Mouse (Mus musculus) lung, adult 18-20 months (tissue): Measurements from ENCODE around the gene Aqr.

Experiments
- DNase-seq, 2 experiments: peaks; one replicate each; pipeline ENCODE4 v3.0.0; 2022; ENCODE audit warnings: mixed read lengths in 2 of 2

The Aqr gene

DNA sequence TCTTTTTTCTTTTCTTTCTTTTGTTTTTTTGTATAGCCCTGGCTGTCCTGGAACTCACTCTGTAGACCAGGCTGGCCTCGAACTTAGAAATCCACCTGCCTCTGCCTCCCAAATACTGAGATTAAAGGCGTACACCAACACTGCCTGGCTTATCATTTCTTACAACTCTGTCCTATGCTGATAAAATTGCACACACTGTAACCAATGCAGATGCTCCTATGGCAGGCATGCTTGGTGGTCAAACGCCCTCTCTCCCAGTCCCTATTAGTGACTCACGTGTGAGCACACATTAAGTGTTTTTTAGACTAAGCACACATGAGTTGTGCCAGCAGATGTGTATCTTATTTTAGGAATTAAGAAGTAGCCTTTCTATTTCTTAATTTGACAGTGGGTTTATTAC, 53.5 kb downstream of the Aqr start:
- DNase-seq: no peak

DNA sequence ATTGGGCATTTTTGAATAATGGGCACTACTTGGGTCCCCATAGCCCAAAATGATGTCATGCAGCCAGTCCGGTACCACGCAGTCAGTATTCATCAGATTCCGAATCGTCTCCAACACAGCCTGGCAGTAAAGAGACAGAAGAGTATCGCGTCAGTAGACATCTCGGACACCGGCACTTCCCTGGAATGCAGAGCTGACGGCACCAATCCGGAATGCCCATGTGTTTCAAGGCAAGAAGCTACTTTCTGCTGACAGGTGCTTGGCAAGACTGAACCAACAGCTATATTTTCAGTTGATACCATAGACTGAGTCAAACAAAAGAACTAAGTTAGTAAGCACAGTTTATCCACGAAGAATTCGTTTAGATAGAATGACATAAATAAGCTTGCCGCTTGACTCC, 56.2 kb downstream of the Aqr start:
- DNase-seq: no peak

- DNase-seq: no peak
Measured at GRCm38 (mm10) chr2:114123304-114123703, 63.5 kb downstream of the Aqr start.

GRCm38 (mm10) chr2:114119451-114119850, 67.4 kb downstream of the Aqr start:
- DNase-seq: no peak

- no peak for DNase-seq
Measured at GRCm38 (mm10) chr2:114117665-114118064, 69.2 kb downstream of the Aqr start.

GRCm38 (mm10) chr2:114117235-114117634, 69.6 kb downstream of the Aqr start:
- DNase-seq: no peak

GRCm38 (mm10) chr2:114115563-114115962, 71.3 kb downstream of the Aqr start:
- no peak for DNase-seq

DNA sequence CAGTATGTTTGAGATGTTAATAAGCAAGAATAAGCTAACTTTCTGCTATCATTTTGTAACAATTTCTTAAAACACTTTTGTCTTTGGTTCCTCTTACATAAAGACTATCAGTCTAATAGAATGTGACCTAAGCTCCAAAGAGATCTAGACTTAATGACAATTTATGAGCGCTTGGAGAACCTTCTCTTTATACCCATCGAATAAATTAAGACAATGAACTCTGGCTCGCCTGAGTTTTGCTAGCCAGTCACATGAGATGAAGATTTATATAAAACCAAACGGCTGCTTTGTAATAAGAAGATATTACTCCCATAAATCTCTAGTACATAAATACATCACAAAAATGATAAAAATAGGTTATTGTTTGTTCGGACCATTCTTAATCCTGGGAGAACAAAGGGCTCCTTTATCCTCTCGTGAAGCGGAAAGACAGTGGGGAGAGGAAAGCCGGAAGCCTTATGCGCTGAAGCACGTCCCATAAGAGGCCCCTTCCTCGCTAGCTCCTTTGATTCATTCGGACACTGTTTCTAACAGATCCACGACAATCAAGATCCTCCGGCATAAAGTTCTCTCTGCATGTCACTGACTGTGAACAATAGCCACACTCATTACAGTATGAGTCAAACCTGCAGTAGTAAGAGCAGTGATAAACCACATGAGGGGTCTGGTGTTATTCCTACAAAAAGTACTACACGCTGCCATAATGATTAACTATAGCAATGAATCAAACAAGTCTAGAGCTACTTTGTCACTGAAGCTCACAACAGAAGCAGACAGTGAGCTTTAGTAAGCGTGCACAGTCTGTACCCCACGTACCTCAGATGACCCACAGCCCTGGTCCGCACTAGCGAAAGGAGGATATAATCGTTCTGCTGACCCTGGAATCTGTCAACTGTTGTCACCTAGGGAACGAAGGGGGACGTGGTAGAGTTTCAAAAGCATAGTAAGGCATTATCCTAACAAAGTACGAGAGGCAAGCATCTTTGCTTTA, 79.2 kb downstream of the Aqr start:
- DNase-seq: no peak

DNA sequence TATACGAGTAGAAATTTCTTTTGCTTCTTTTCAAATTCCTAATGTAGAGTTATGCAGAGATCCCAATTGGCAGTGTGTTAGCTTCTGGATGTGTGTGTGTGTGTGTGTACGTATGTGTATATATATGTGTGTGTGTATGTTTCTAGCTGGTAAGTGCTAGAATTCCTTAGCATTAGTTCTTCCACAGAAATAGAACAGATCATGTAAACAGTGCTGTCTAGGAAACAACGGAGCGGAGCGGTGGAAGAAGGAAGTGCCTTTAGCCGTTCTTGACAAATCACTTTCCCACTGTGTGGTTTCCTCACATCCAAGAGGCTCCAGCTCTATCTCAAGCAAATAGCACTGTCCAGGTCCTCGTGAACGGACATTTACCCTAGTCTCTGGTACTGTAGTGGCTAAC, 80.4 kb downstream of the Aqr start:
- DNase-seq: no peak

DNA sequence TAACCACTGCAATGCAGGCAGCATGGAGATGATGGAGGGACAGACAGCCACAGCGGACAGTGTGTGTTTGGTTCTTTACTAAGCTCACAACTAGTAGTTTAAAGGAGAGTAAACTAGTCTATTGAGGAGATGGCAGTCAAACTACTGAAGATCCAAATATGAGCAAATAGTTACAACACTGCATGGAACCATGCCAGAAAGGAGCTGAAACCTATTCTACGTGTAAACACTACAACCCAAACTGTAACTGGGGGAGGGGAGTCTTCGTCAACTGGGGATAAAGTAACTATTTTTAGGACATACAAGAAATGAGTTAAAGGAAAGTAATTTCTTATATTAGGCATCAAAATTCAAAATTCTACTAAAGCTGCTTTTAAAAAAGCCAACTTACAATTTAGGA, 84.4 kb downstream of the Aqr start:
- DNase-seq: no peak

- no peak for DNase-seq
Measured at GRCm38 (mm10) chr2:114100834-114101233, 86.0 kb downstream of the Aqr start.

- DNase-seq: no peak
Measured at GRCm38 (mm10) chr2:114099816-114100215, 87.0 kb downstream of the Aqr start.

DNA sequence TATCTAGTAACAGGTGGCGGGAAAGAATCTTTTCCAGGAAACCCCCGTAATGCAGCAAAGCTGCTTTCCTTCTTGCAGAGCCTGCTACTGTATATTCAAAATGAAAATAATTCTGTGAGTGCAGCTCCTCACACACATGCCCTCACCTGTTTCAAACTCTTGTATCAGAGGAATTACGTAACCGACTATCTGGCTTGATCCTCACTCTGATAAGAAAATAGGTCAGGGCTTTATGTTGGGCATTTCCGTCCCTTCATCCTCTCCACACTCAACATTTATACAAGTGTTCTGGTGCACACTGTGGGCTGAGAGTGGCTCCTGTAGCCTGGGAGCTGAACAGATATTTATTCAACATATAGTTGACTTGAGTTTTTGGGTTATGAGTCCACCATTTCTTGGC, 87.7 kb downstream of the Aqr start:
- no peak for DNase-seq

- no peak for DNase-seq
Measured at GRCm38 (mm10) chr2:114097627-114098026, 89.2 kb downstream of the Aqr start.

DNA sequence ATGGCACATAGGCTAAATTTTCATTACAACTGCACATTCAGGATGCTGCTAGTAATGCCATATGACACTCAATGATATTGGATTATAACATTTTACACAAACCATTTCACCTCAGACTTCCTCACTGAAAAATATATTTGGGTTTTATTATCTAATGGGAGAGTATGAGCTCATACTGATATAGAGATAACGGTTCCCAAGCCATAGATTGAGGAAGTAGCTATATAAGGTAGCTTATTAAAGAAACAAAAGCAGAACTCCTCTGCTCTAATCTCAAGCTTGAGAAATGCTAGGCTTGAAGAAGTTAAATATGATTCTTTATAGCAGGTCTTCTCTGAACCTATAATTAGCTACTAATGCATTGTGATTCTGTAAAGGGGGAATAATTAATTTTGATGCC, 90.3 kb downstream of the Aqr start:
- DNase-seq: no peak

DNA sequence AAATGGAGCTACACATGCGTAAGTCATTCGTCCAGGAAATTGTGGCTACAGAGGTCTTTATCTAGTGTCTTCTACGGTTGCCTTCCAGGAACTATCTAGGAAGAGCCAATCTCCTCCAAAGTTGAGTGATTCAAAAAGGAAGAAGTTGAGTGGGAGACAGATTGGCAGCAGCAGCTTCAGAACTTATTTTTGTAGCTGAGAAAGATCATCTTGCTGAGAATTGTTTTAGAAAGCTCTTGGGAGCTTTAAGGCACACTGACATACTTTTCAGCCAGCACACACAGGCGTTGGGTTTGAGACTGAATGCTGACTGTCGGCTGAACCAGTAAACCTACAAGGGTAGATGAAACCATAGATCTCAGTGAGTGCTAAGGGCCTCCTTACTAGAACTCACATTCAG, 91.5 kb downstream of the Aqr start:
- DNase-seq: no peak

- DNase-seq: no peak
Measured at GRCm38 (mm10) chr2:114094696-114095095, 92.1 kb downstream of the Aqr start.

DNA sequence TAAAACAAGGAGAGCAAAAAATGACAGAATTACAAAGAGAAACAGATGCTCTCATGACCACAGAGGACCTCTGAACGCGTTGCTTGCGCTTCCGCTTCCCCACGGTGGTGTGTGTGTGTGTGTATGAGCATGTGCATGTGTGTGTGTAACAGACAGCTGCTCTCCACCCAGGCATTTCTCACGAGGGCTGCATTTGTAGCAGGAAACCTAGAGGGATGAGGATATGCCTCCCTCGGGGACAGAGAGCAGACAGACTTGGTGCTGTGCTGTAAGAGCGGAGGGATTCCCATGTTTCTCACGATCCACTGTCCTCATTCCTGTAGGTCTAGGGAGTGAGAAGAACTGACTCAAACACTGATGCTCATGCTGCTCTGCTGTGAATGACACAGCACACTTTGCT, 93.2 kb downstream of the Aqr start:
- DNase-seq: no peak

- DNase-seq: no peak
Measured at GRCm38 (mm10) chr2:114089862-114090261, 97.0 kb downstream of the Aqr start.

DNA sequence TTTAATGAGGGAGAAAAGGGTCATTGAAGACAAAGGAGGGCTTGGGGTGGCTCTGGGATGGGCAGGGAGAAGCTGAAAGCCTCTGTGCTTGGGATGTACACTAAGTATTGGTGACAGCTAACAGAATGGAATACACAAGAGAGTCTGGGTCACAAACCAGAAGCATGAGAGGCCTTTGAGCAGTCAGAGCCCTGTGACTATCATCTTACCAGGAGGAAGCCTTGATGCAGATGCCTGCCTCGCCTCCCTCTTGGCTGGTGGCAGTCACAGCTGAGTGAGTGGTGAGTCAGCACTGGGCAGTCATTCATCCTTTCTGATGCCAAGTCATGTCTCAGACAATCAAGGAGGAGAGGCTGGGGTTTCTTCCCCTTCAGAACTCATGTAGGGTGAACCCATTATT, 99.6 kb downstream of the Aqr start:
- DNase-seq: no peak

GRCm38 (mm10) chr2:114071876-114072275, 114.9 kb downstream of the Aqr start:
- no peak for DNase-seq

GRCm38 (mm10) chr2:114066226-114066625, 120.6 kb downstream of the Aqr start:
- DNase-seq: no peak

DNA sequence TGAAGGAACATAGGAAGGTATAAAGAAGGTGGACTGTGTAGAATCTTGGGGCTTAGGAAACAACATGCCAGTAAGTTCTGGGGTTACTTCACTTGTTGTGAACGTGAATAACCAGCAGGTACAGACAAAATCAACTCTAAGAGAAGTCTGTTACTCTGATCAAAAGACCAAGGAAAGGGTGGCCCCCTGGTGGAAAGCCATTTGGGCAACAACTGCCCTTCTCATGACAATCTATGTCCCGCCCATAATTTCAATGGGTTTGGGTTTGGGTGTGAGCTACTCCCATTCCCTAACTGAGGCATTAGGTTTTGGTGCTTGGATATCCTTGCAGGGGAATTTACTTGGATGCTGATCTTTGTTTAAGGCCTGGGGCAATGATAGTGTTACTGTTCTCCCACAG, 122.8 kb downstream of the Aqr start:
- no peak for DNase-seq

DNA sequence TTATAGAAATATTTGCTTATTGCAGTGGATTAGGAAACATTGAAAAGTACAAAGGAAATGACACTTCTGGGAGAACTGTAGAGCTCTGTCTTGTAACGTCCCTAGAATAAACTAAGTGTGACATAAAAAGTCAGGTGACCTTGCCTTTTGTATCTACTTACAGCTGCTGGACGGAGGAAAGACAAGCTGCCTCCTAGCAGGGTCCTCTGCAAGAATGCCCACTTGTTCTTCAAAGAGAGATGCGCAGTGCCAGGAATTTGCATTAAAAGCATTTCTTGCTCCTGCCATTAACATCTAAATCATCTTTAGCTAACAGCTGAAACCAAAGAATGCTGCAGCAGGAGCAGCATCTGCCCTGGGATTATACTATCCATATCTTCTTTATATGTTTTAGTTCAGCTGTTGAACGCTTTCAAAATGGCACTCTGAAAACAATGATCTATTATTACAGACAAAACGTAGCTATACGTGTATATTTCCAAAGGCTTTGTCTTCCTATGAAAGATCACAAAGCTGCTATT, 126.7 kb downstream of the Aqr start:
- DNase-seq: no peak

GRCm38 (mm10) chr2:114059608-114060007, 127.2 kb downstream of the Aqr start:
- DNase-seq: no peak
